ENCODE assay signal across 8 mouse cellular contexts in genomic region chr8:119585901-119586300, GRCm38 (mm10). TPM values are rescaled to one million over a fixed set of nuclear protein-coding genes. Genes with fewer than 3 reads are reported as not detected.
A peak's percentile ranks its signal among the peaks of the same experiment; 100 is the strongest.
DNase-seq lines count a peak whose midpoint lies in the region; ATAC-seq and TF ChIP-seq lines count a peak whose summit lies in the region.

No protein-coding gene starts in this region.

- DNase-seq in gastrocnemius, adult 2 months: no peak
- no peak for DNase-seq in gastrocnemius, postnatal 14 days
- DNase-seq in T-cell, adult 2 months (ENCODE audit: low spot score): peak; percentile 48
- DNase-seq in layer of hippocampus, adult 8-10 months (ENCODE audit: low spot score in 2 of 2): no peak
- no peak for DNase-seq in left cerebral cortex, postnatal 4 days
- no peak for DNase-seq in embryo, embryonic 10.5 days (ENCODE audit: low spot score)

- no peak for ATAC-seq in hindbrain, embryonic 13.5 days (ENCODE audit: low FRiP score)
- peak; percentile 61 for ATAC-seq in megakaryocyte-erythroid progenitor cell, adult 5-6 weeks (replicated peaks; ENCODE audit: low FRiP score, low TSS enrichment, poor library complexity, severe bottlenecking)

- H3K4me1 ChIP-seq in hindbrain, embryonic 13.5 days (replicated peaks): peaks cover 4% of the 10 kb centered on the region; the same call in 1 of the 2 replicates

- intact Hi-C loops in gastrocnemius, adult 2 months (cut with DNase I): no loop called here
- intact Hi-C loops in gastrocnemius, postnatal 14 days (cut with DNase I; ENCODE audit: low total_unique reads): no loop called here
- intact Hi-C loops in left cerebral cortex, postnatal 4 days (cut with DNase I): no loop called here

- H3K4me3 ChIP-seq in gastrocnemius, adult 2 months: peak overlapping the region; percentile 45
- peak overlapping the region; percentile 25 for H3K4me3 ChIP-seq in hindbrain, embryonic 13.5 days

- no peak overlapping the region for H3K27ac ChIP-seq in gastrocnemius, adult 2 months
- H3K27ac ChIP-seq in hindbrain, embryonic 13.5 days: no peak overlapping the region

- no peak for TF ChIP-seq CTCF in gastrocnemius, adult 2 months (IDR thresholded peaks at IDR 0.05)

- H3K9me3 ChIP-seq in hindbrain, embryonic 13.5 days: no peaks in the 10 kb centered on the region

- peak overlapping the region; percentile 51 for H3K4me2 ChIP-seq in hindbrain, embryonic 13.5 days

- no peaks in the 10 kb centered on the region for H3K36me3 ChIP-seq in hindbrain, embryonic 13.5 days

- H3K27me3 ChIP-seq in hindbrain, embryonic 13.5 days: no peaks in the 10 kb centered on the region

- H3K9ac ChIP-seq in hindbrain, embryonic 13.5 days: peak overlapping the region; percentile 56

- 21% methylated on average over 21 of the region's 24 CpGs for WGBS in hindbrain, embryonic 13.5 days

RNA-seq across cellular contexts. Expression of gene Dnaaf1, which starts 10.9 kb away (rescaled TPM):
- not detected for total RNA-seq in gastrocnemius, adult 2 months (2021)
- total RNA-seq in gastrocnemius, postnatal 14 days (2021): not detected
- polyA plus RNA-seq in hindbrain, embryonic 13.5 days (2015; fragmentation: Nextera tagmentation; extraction: Ambion mirVana): 0.29 and 0.31 TPM in 2 replicates
- total RNA-seq in megakaryocyte-erythroid progenitor cell, adult 5-6 weeks (2014; fragmentation: Nextera tagmentation): 0.24 TPM in 1 of 2 replicates, not detected in the other
- 0.38 TPM in 1 of 2 replicates, not detected in the other for total RNA-seq in megakaryocyte-erythroid progenitor cell, adult 5-6 weeks (2017)
- total RNA-seq in layer of hippocampus, adult 8-10 months (2022): under 1 TPM; 0.13 to 0.43 (median 0.17) TPM
- under 1 TPM; 0.26 to 0.52 TPM for total RNA-seq in left cerebral cortex, postnatal 4 days (2021)

RNA-seq across cellular contexts. Expression of gene Hsdl1, which starts 10.9 kb away (rescaled TPM):
- total RNA-seq in gastrocnemius, adult 2 months (2021): 10 to 100 TPM; 15.9 to 16.6 TPM
- 10 to 100 TPM; 12.6 to 13.7 TPM for total RNA-seq in gastrocnemius, postnatal 14 days (2021)
- polyA plus RNA-seq in hindbrain, embryonic 13.5 days (2015; fragmentation: Nextera tagmentation; extraction: Ambion mirVana): 138 and 150 TPM in 2 replicates
- 22.6 and 32.0 TPM in 2 replicates for total RNA-seq in megakaryocyte-erythroid progenitor cell, adult 5-6 weeks (2014; fragmentation: Nextera tagmentation)
- 36.1 and 52.6 TPM in 2 replicates for total RNA-seq in megakaryocyte-erythroid progenitor cell, adult 5-6 weeks (2017)
- 10 to 100 TPM; 43.8 to 51.8 (median 49.7) TPM for total RNA-seq in layer of hippocampus, adult 8-10 months (2022)
- 100 to 1,000 TPM; 103 to 107 TPM for total RNA-seq in left cerebral cortex, postnatal 4 days (2021)

RNA-seq across cellular contexts. Expression of gene Taf1c, which starts 19.1 kb away (rescaled TPM):
- 1 to 10 TPM; 5.2 to 6.6 TPM for total RNA-seq in gastrocnemius, adult 2 months (2021)
- total RNA-seq in gastrocnemius, postnatal 14 days (2021): 1 to 10 TPM; 3.5 to 3.6 TPM
- 12.6 and 14.5 TPM in 2 replicates for polyA plus RNA-seq in hindbrain, embryonic 13.5 days (2015; fragmentation: Nextera tagmentation; extraction: Ambion mirVana)
- 23.5 and 24.6 TPM in 2 replicates for total RNA-seq in megakaryocyte-erythroid progenitor cell, adult 5-6 weeks (2014; fragmentation: Nextera tagmentation)
- 18.5 and 21.8 TPM in 2 replicates for total RNA-seq in megakaryocyte-erythroid progenitor cell, adult 5-6 weeks (2017)
- total RNA-seq in layer of hippocampus, adult 8-10 months (2022): 10 to 100 TPM; 10.7 to 11.8 (median 11.5) TPM
- 10 to 100 TPM; 15.8 to 15.9 TPM for total RNA-seq in left cerebral cortex, postnatal 4 days (2021)

RNA-seq across cellular contexts. Expression of gene Adad2, which starts 26.6 kb away (rescaled TPM):
- total RNA-seq in gastrocnemius, adult 2 months (2021): not detected
- total RNA-seq in gastrocnemius, postnatal 14 days (2021): not detected
- not detected in 2 replicates for polyA plus RNA-seq in hindbrain, embryonic 13.5 days (2015; fragmentation: Nextera tagmentation; extraction: Ambion mirVana)
- total RNA-seq in megakaryocyte-erythroid progenitor cell, adult 5-6 weeks (2014; fragmentation: Nextera tagmentation): not detected in 2 replicates
- not detected in 2 replicates for total RNA-seq in megakaryocyte-erythroid progenitor cell, adult 5-6 weeks (2017)
- total RNA-seq in layer of hippocampus, adult 8-10 months (2022): 1 to 10 TPM in 2 of 4 experiments, under 1 TPM in 2; 0.33 to 1.1 (median 0.71) TPM
- under 1 TPM in 1 of 2 experiments, not detected in 1; 0.42 TPM for total RNA-seq in left cerebral cortex, postnatal 4 days (2021)

RNA-seq across cellular contexts. Expression of gene Mbtps1, which starts 27.4 kb away (rescaled TPM):
- 10 to 100 TPM; 28.6 to 28.7 TPM for total RNA-seq in gastrocnemius, adult 2 months (2021)
- 10 to 100 TPM; 37.3 to 39.3 TPM for total RNA-seq in gastrocnemius, postnatal 14 days (2021)
- 61.3 and 63.2 TPM in 2 replicates for polyA plus RNA-seq in hindbrain, embryonic 13.5 days (2015; fragmentation: Nextera tagmentation; extraction: Ambion mirVana)
- 58.2 and 97.1 TPM in 2 replicates for total RNA-seq in megakaryocyte-erythroid progenitor cell, adult 5-6 weeks (2014; fragmentation: Nextera tagmentation)
- total RNA-seq in megakaryocyte-erythroid progenitor cell, adult 5-6 weeks (2017): 35.4 and 36.7 TPM in 2 replicates
- total RNA-seq in layer of hippocampus, adult 8-10 months (2022): 10 to 100 TPM; 75.6 to 83.8 (median 80.9) TPM
- 10 to 100 TPM; 68.7 to 72.1 TPM for total RNA-seq in left cerebral cortex, postnatal 4 days (2021)
